Mouse (Mus musculus) C2C12 (cell line): ENCODE data around the gene Olfr571. TPM values are rescaled to one million over a fixed set of nuclear protein-coding genes. Genes with fewer than 3 reads are reported as not detected.

Experiments
- H3K27me3 ChIP-seq: one replicate; pipeline ENCODE4 v1.6.1; 2011; ENCODE audit not compliant: control insufficient read depth, insufficient read depth, insufficient read length
- H3K36me3 ChIP-seq: one replicate; pipeline ENCODE4 v1.6.1; 2011; ENCODE audit not compliant: control insufficient read depth, insufficient read depth
- H3K4me3 ChIP-seq: one replicate; pipeline ENCODE4 v1.5.1; 2011; ENCODE audit warnings: mild to moderate bottlenecking, control low read depth; ENCODE audit not compliant: poor library complexity, insufficient read depth, severe bottlenecking
- H3K79me2 ChIP-seq: one replicate; pipeline ENCODE4 v1.6.1; 2011; ENCODE audit not compliant: control insufficient read depth, insufficient read depth
- H3K79me3 ChIP-seq: one replicate; pipeline ENCODE4 v1.6.1; 2011; ENCODE audit warnings: low read depth, control low read depth
- H3ac ChIP-seq: one replicate; pipeline ENCODE3; 2011; ENCODE audit warnings: low read depth; ENCODE audit not compliant: control insufficient read depth, insufficient read length
- CEBPB ChIP-seq: IDR thresholded peaks from one replicate; pipeline ENCODE4 v1.6.1; 2011; ENCODE audit warnings: low read depth, mild to moderate bottlenecking, control low read depth, moderate library complexity
- CTCF ChIP-seq: IDR thresholded peaks from one replicate; pipeline ENCODE4 v1.5.1; 2011; ENCODE audit not compliant: control insufficient read depth, insufficient read depth, insufficient read length
- FOSL1 ChIP-seq: IDR thresholded peaks from one replicate; pipeline ENCODE4 v1.8.0; 2011; ENCODE audit warnings: mild to moderate bottlenecking, low read length; ENCODE audit not compliant: poor library complexity, insufficient read depth, severe bottlenecking
- MAX ChIP-seq: IDR thresholded peaks from one replicate; pipeline ENCODE4 v1.6.1; 2011; ENCODE audit warnings: mild to moderate bottlenecking, control low read depth
- MYOD1 ChIP-seq: IDR thresholded peaks from one replicate; pipeline ENCODE4 v1.6.1; 2011; ENCODE audit warnings: low read depth; ENCODE audit not compliant: control insufficient read depth, insufficient read length
- MYOG ChIP-seq: IDR thresholded peaks from one replicate; pipeline ENCODE4 v1.6.1; 2011; ENCODE audit not compliant: control insufficient read depth, insufficient read length; ENCODE audit errors: extremely low read depth
- USF1 ChIP-seq: IDR thresholded peaks from one replicate; pipeline ENCODE4 v1.6.1; 2011; ENCODE audit warnings: low read depth, mild to moderate bottlenecking, control low read depth, moderate library complexity
- polyA plus RNA-seq: library from polyadenylated mRNA; unstranded; fragments of >200 nt; fragmentation: generic; extraction: Trizol; gene quantifications from one replicate; pipeline ENCODE4 v1.2.1, GENCODE M21; 2012; ENCODE audit warnings: missing spikeins

Gene Olfr571
- polyA plus RNA-seq, 1 experiment = not detected

- Histone ChIP-seq H3K79me3 (no peaks in the 10 kb centered on the region), H3K79me2 (no peaks in the 10 kb centered on the region), H3ac (no peak within 1 kb of the TSS), H3K36me3 (no peaks in the 10 kb centered on the region), H3K4me3 (no peak within 1 kb of the TSS), H3K27me3 (no peaks in the 10 kb centered on the region)
- TF ChIP-seq CTCF (no peak), MAX (no peak), USF1 (no peak), MYOG (no peak), FOSL1 (no peak), CEBPB (no peak), MYOD1 (no peak)
Observed at GRCm38 (mm10) chr7:102948167-102948566, 30.8 kb upstream of the Olfr571 start, which contains the start of gene Olfr574. Olfr574 (plus strand) TSS chr7:102948467.

- Histone ChIP-seq H3K79me3 (no peaks in the 10 kb centered on the region), H3K79me2 (no peaks in the 10 kb centered on the region), H3ac (no peak overlapping the region), H3K27me3 (no peaks in the 10 kb centered on the region), H3K4me3 (no peak overlapping the region), H3K36me3 (no peaks in the 10 kb centered on the region)
- TF ChIP-seq MYOG (no peak), CTCF (no peak), FOSL1 (no peak), MYOD1 (no peak), CEBPB (no peak), MAX (no peak), USF1 (no peak)
Observed at GRCm38 (mm10) chr7:102943417-102943816, 26.1 kb upstream of the Olfr571 start.

GRCm38 (mm10) chr7:102942475-102942874 lies 25.1 kb upstream of the Olfr571 start, which contains the start of gene Olfr573-ps1:
Olfr573-ps1 (minus strand) TSS chr7:102942575.
- no peaks in the 10 kb centered on the region for H3K79me2 ChIP-seq
- H3K27me3 ChIP-seq = no peaks in the 10 kb centered on the region
- TF ChIP-seq USF1 = no peak
- no peak for TF ChIP-seq FOSL1
- TF ChIP-seq CTCF = no peak
- no peak for TF ChIP-seq MYOD1
- TF ChIP-seq MAX = no peak
- no peak for TF ChIP-seq MYOG
- TF ChIP-seq CEBPB = no peak
- no peak within 1 kb of the TSS for H3ac ChIP-seq
- no peak within 1 kb of the TSS for H3K4me3 ChIP-seq
- no peaks in the 10 kb centered on the region for H3K36me3 ChIP-seq
- no peaks in the 10 kb centered on the region for H3K79me3 ChIP-seq

- H3K27me3 ChIP-seq = no peaks in the 10 kb centered on the region
- H3K79me3 ChIP-seq = no peaks in the 10 kb centered on the region
- no peaks in the 10 kb centered on the region for H3K36me3 ChIP-seq
- H3K4me3 ChIP-seq = no peak overlapping the region
- H3ac ChIP-seq = no peak overlapping the region
- no peaks in the 10 kb centered on the region for H3K79me2 ChIP-seq
- TF ChIP-seq CEBPB (no peak), CTCF (no peak), MYOD1 (no peak)
Observed at GRCm38 (mm10) chr7:102927105-102927504, 9.8 kb upstream of the Olfr571 start.

GRCm38 (mm10) chr7:102924109-102924508 lies 6.8 kb upstream of the Olfr571 start, which contains the start of gene Olfr572:
Olfr572 (plus strand) TSS chr7:102924409.
- Histone ChIP-seq H3K79me3 (no peaks in the 10 kb centered on the region), H3K79me2 (no peaks in the 10 kb centered on the region), H3ac (no peak within 1 kb of the TSS), H3K4me3 (no peak within 1 kb of the TSS), H3K36me3 (no peaks in the 10 kb centered on the region), H3K27me3 (no peaks in the 10 kb centered on the region)
- TF ChIP-seq MYOD1 (no peak), FOSL1 (no peak), MYOG (no peak), USF1 (no peak), CTCF (no peak), MAX (no peak), CEBPB (no peak)

GRCm38 (mm10) chr7:102919632-102920031 lies 2.3 kb upstream of the Olfr571 start:
- no peaks in the 10 kb centered on the region for H3K36me3 ChIP-seq
- TF ChIP-seq MYOG (no peak), MAX (no peak), CTCF (no peak), FOSL1 (no peak)
- H3K4me3 ChIP-seq = no peak overlapping the region
- H3K79me3 ChIP-seq = no peaks in the 10 kb centered on the region
- H3ac ChIP-seq = no peak overlapping the region
- no peaks in the 10 kb centered on the region for H3K27me3 ChIP-seq
- H3K79me2 ChIP-seq = no peaks in the 10 kb centered on the region
